Mouse (Mus musculus): ENCODE measurements around the gene Cdk13.
A peak's percentile ranks its signal among the peaks of the same experiment; 100 is the strongest.

Cdk13 gene

GRCm38 (mm10) chr13:17754997-17755396 is 49.9 kb downstream of the Cdk13 start:
- no peak for DNase-seq

- no peak for DNase-seq
These were observed 76.1 kb downstream of the Cdk13 start for GRCm38 (mm10) chr13:17728798-17729197.

GRCm38 (mm10) chr13:17727922-17728321 is 77.0 kb downstream of the Cdk13 start:
- DNase-seq = no peak

- DNase-seq = no peak
These were observed 87.5 kb downstream of the Cdk13 start for GRCm38 (mm10) chr13:17717357-17717756.

GRCm38 (mm10) chr13:17708784-17709311 is 96.0 kb downstream of the Cdk13 start:
- DNase-seq = no peak

GRCm38 (mm10) chr13:17705188-17705826 is 99.6 kb downstream of the Cdk13 start:
- no peak for DNase-seq

GRCm38 (mm10) chr13:17702311-17702710 is 102.6 kb downstream of the Cdk13 start:
- no peak for DNase-seq

- no peak for DNase-seq
These were observed 103.6 kb downstream of the Cdk13 start for GRCm38 (mm10) chr13:17701322-17701721.

- no peak for DNase-seq
These were observed 104.7 kb downstream of the Cdk13 start for GRCm38 (mm10) chr13:17700090-17700715.

GRCm38 (mm10) chr13:17695898-17696580 is 108.9 kb downstream of the Cdk13 start:
- no peak for DNase-seq

GRCm38 (mm10) chr13:17694911-17695699 is 109.8 kb downstream of the Cdk13 start, which contains the start of the genes Mplkip and Sugct:
Mplkip (plus strand) TSS chr13:17695192.
Sugct (minus strand) TSS chr13:17695553.
- peak; percentile 100 for DNase-seq

- no peak for DNase-seq
These were observed 110.5 kb downstream of the Cdk13 start for GRCm38 (mm10) chr13:17694414-17694813.

- peak; percentile 42 to 47 for DNase-seq
These were observed 111.1 kb downstream of the Cdk13 start for GRCm38 (mm10) chr13:17693816-17694215.

- peak in 1 of 2 experiments; percentile 45 for DNase-seq
These were observed 113.5 kb downstream of the Cdk13 start for GRCm38 (mm10) chr13:17691436-17691835.

GRCm38 (mm10) chr13:17690686-17691085 is 114.2 kb downstream of the Cdk13 start:
- DNase-seq = peak in 1 of 2 experiments; percentile 20

GRCm38 (mm10) chr13:17689461-17689860 is 115.4 kb downstream of the Cdk13 start:
- peak in 1 of 2 experiments; percentile 63 for DNase-seq

- DNase-seq = peak; percentile 11 to 63
These were observed 133.8 kb downstream of the Cdk13 start for GRCm38 (mm10) chr13:17671122-17671521.

- no peak for DNase-seq
These were observed 137.5 kb downstream of the Cdk13 start for GRCm38 (mm10) chr13:17667380-17667779.
